Mouse (Mus musculus): ENCODE results near the gene Psmd9. TPM values are rescaled to one million over a fixed set of nuclear protein-coding genes. Genes with fewer than 3 reads are reported as not detected.

The Psmd9 gene
- polyA plus RNA-seq, 1 experiment from 2014 or later: 103 TPM

DNA sequence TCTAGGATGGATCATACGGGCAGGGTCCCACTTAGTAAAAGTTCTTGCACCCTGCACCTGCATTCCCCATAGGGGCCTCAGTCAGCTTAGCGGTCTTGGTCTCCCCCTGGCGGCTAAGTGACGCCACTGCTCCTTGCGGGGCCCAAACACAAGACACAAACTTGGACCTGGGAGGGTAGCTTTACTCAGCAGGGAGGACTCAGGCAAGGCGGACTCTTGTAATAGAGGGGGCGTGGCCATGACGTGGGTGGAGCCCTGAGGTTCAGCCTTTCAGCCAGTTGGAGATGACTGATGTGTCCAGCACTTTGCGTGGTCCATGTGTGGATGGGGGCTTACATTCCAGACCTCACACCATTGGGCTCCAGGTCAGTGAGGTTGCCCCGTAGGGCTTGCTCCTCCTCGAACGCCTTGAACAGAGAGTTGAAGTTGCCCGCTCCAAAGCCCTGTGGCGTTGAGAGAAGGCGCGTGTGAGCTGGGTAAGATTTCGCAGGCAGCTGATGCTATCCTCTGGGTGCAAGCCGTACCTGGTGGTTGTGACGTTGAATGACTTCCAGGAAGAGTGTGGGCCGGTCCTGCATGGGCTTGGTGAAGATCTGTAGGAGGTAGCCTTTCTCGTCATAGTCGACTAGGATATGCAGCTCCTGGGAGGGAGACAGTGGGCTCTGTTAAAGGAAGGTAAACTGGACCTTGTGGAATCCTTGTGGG, 2.6 kb downstream of the Psmd9 start:
- ATAC-seq (replicated peaks; ENCODE audit: low FRiP score) (peak; percentile 89), DNase-seq (ENCODE audit: low spot score) (peak; percentile 81)
- peaks cover 1% of the 10 kb centered on the region; the same call in 1 of the 2 replicates for H3K36me3 ChIP-seq (ENCODE audit: control insufficient read depth, insufficient read depth, low read length)
- peak overlapping the region; percentile 10; the same call in 1 of the 2 replicates for H3K9ac ChIP-seq (ENCODE audit: low read depth, low read length)
- H3K4me1 ChIP-seq (replicated peaks; ENCODE audit: control insufficient read depth, insufficient read depth, low read length): peaks cover 4% of the 10 kb centered on the region; the same call in 1 of the 2 replicates
- H3K4me2 ChIP-seq: peak overlapping the region; percentile 58
- no peaks in the 10 kb centered on the region for H3K9me3 ChIP-seq (ENCODE audit: control insufficient read depth, low read length)
- H3K4me3 ChIP-seq (ENCODE audit: low read depth, low read length): peak overlapping the region; percentile 27
- H3K27me3 ChIP-seq (replicated peaks; ENCODE audit: control insufficient read depth, insufficient read depth, low read length): no peaks in the 10 kb centered on the region
- WGBS: 20% methylated on average over 22 of the region's 22 CpGs
- H3K27ac ChIP-seq (ENCODE audit: low read depth, low read length): no peak overlapping the region

DNA sequence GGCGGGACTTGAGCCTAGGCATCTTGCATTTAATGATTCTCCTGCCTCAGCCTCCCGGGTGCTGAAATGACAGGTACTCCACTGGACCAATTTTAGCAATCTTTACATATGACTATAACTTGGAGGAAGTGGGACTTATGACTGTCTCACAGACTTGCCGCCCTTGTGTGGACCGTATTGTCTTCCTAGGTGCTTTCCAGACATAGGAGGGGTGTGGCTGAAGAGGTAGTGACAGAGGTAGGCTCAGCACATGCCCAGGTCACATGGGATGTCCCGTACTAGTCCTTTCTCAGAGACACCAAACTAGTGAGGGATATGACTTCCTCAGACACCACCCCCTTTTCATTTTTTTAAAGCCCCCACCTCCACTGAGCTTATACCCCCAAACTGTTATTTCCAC, 9.6 kb downstream of the Psmd9 start:
- H3K9ac ChIP-seq (ENCODE audit: low read depth, low read length): no peak overlapping the region
- H3K27ac ChIP-seq (ENCODE audit: low read depth, low read length): no peak overlapping the region
- H3K9me3 ChIP-seq (ENCODE audit: control insufficient read depth, low read length): no peaks in the 10 kb centered on the region
- WGBS: 86% methylated on average over 5 of the region's 5 CpGs
- DNase-seq (ENCODE audit: low spot score) (no peak), ATAC-seq (replicated peaks; ENCODE audit: low FRiP score) (no peak)
- H3K4me1 ChIP-seq (replicated peaks; ENCODE audit: control insufficient read depth, insufficient read depth, low read length): no peaks in the 10 kb centered on the region
- H3K4me2 ChIP-seq: no peak overlapping the region
- no peaks in the 10 kb centered on the region for H3K27me3 ChIP-seq (replicated peaks; ENCODE audit: control insufficient read depth, insufficient read depth, low read length)
- H3K4me3 ChIP-seq (ENCODE audit: low read depth, low read length): no peak overlapping the region
- no peaks in the 10 kb centered on the region for H3K36me3 ChIP-seq (ENCODE audit: control insufficient read depth, insufficient read depth, low read length)

DNA sequence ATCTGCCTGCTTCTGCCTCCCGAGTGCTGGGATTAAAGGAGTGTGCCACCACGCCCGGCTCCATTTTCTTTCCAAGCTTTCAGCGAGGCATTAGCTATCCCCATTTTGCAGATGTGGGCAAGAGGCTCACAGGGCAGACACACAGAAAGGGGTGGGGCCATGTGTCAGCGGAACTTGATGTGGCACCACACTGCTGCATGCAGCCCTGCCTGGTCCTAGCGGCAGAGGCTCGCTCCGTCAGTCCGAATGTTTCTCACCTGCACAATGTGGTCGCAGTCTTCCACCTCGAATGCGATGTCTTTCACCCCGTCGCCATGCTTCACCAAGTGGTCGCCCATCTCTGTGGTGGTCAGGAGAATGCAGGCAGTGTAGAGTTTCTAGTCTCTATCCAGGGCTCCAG, 11.2 kb downstream of the Psmd9 start:
- no peak for ATAC-seq (replicated peaks; ENCODE audit: low FRiP score)
- Histone ChIP-seq H3K36me3 (ENCODE audit: control insufficient read depth, insufficient read depth, low read length) (no peaks in the 10 kb centered on the region), H3K9ac (ENCODE audit: low read depth, low read length) (no peak overlapping the region), H3K4me3 (ENCODE audit: low read depth, low read length) (no peak overlapping the region), H3K9me3 (ENCODE audit: control insufficient read depth, low read length) (no peaks in the 10 kb centered on the region), H3K4me1 (replicated peaks; ENCODE audit: control insufficient read depth, insufficient read depth, low read length) (no peaks in the 10 kb centered on the region), H3K27me3 (replicated peaks; ENCODE audit: control insufficient read depth, insufficient read depth, low read length) (no peaks in the 10 kb centered on the region; the same call in 1 of the 2 replicates), H3K4me2 (no peak overlapping the region), H3K27ac (ENCODE audit: low read depth, low read length) (no peak overlapping the region)
- 87% methylated on average over 15 of the region's 15 CpGs for WGBS
- no peak for DNase-seq (ENCODE audit: low spot score)

DNA sequence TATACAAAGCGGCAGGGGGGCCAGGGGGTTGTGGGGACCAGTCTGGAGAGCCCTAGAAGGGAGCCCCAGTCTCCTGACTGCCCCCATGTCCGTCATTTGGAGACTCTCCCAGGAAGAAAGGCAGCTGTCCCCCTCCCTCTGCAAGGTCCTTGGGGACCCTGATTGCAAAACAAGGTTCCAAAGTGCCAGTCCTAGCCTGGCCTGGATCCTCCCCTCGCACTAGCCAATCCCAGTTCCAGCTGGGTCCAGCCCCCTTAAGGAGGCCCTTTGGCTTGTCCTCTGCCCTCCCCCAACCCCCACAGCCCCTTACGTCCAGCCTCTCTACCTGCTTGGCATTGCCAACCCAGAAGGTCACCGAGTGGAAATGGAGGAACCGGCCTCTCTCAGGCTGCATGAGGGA, 12.3 kb downstream of the Psmd9 start:
- 71% methylated on average over 6 of the region's 6 CpGs for WGBS
- H3K9ac ChIP-seq (ENCODE audit: low read depth, low read length): no peak overlapping the region
- H3K4me3 ChIP-seq (ENCODE audit: low read depth, low read length): no peak overlapping the region
- no peaks in the 10 kb centered on the region for H3K4me1 ChIP-seq (replicated peaks; ENCODE audit: control insufficient read depth, insufficient read depth, low read length)
- H3K27ac ChIP-seq (ENCODE audit: low read depth, low read length): no peak overlapping the region
- no peak; the same call in 1 of the 2 replicates for ATAC-seq (replicated peaks; ENCODE audit: low FRiP score)
- H3K9me3 ChIP-seq (ENCODE audit: control insufficient read depth, low read length): no peaks in the 10 kb centered on the region
- DNase-seq (ENCODE audit: low spot score): no peak
- H3K36me3 ChIP-seq (ENCODE audit: control insufficient read depth, insufficient read depth, low read length): no peaks in the 10 kb centered on the region
- no peak overlapping the region for H3K4me2 ChIP-seq
- H3K27me3 ChIP-seq (replicated peaks; ENCODE audit: control insufficient read depth, insufficient read depth, low read length): no peaks in the 10 kb centered on the region; the same call in 1 of the 2 replicates

DNA sequence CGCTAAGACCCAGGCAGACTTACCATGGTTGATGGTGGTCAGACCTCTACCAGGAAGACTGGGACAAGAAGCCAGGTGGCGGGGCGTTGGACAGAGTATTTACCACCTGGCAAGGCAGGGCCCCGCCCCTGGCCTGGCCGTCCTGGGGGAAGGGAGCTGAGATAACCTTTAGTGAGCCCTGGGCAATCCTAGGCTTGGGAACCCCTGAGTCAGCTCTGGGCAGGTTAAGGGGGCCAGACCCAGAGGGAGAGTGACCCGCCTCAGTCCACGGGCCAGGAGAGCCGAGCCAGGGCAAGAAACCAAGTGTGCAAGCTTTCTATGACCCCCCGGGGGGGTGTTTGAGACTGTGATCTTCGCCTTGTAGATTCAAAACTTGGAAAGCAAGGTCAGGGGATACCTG, 13.4 kb downstream of the Psmd9 start, which contains the start of gene Hpd:
TSS of gene Hpd (minus strand) at position 77 of the 400 bp plus-strand sequence.
- H3K36me3 ChIP-seq (ENCODE audit: control insufficient read depth, insufficient read depth, low read length): no peaks in the 10 kb centered on the region
- WGBS: 74% methylated on average over 10 of the region's 10 CpGs

DNA sequence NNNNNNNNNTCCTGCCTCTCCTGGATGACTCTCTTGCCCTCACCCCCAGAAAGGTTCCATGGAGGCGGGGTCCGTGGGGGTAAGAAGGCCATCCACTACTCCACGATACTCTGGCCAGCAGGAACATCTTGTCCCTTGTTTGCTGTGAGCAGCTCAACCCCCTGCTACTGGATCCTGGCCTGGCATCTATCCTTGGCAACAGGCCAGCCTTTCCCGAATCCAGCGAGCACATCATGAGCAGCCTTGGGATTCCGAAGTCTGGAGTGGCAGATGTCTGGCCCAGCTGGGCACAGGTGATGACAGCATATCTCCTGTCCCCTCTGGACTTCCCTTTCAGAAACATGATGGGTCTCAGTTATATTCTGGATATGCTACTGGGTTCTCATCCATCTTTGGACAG, 16.8 kb downstream of the Psmd9 start:
- no peaks in the 10 kb centered on the region for H3K36me3 ChIP-seq (ENCODE audit: control insufficient read depth, insufficient read depth, low read length)
- 80% methylated on average over 6 of the region's 6 CpGs for WGBS
- H3K27ac ChIP-seq (ENCODE audit: low read depth, low read length): no peak overlapping the region
- no peaks in the 10 kb centered on the region for H3K9me3 ChIP-seq (ENCODE audit: control insufficient read depth, low read length)
- H3K9ac ChIP-seq (ENCODE audit: low read depth, low read length): no peak overlapping the region
- ATAC-seq (replicated peaks; ENCODE audit: low FRiP score) (no peak), DNase-seq (ENCODE audit: low spot score) (no peak)
- no peaks in the 10 kb centered on the region; the same call in 1 of the 2 replicates for H3K27me3 ChIP-seq (replicated peaks; ENCODE audit: control insufficient read depth, insufficient read depth, low read length)
- no peaks in the 10 kb centered on the region for H3K4me1 ChIP-seq (replicated peaks; ENCODE audit: control insufficient read depth, insufficient read depth, low read length)
- no peak overlapping the region for H3K4me2 ChIP-seq
- H3K4me3 ChIP-seq (ENCODE audit: low read depth, low read length): no peak overlapping the region

More for the DNA sequence above, 13.4 kb downstream of the Psmd9 start, which contains the start of gene Hpd:
- Histone ChIP-seq H3K9ac (ENCODE audit: low read depth, low read length) (no peak within 1 kb of the TSS), H3K27ac (ENCODE audit: low read depth, low read length) (peak within 1 kb of the TSS; percentile 1; the same call in 1 of the 2 replicates), H3K4me2 (no peak within 1 kb of the TSS), H3K4me3 (ENCODE audit: low read depth, low read length) (no peak within 1 kb of the TSS), H3K4me1 (replicated peaks; ENCODE audit: control insufficient read depth, insufficient read depth, low read length) (no peaks in the 10 kb centered on the region), H3K9me3 (ENCODE audit: control insufficient read depth, low read length) (no peaks in the 10 kb centered on the region), H3K27me3 (replicated peaks; ENCODE audit: control insufficient read depth, insufficient read depth, low read length) (no peaks in the 10 kb centered on the region; the same call in 1 of the 2 replicates)
- no peak for ATAC-seq (replicated peaks; ENCODE audit: low FRiP score)
- DNase-seq (ENCODE audit: low spot score): no peak

DNA sequence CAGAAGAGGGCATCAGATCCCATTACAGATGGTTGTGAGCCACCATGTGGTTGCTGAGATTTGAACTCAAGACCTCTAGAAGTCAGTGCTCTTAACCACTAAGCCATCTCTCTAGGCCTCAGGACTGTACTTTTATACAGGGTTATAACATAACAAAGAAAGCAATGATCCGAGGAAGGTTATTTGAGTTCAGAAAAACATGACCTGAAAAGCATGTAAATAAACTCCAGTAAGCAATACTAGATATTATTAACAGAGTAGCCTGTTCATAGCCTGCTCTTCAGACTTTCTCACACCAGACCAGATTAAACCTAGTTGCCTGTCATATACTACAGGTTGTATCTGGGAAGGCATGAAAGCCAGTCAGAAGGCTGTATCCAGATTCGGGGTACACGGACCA, 18.1 kb downstream of the Psmd9 start:
- 83% methylated on average over 3 of the region's 3 CpGs for WGBS
- no peak for ATAC-seq (replicated peaks; ENCODE audit: low FRiP score)
- H3K9ac ChIP-seq (ENCODE audit: low read depth, low read length): no peak overlapping the region
- no peak for DNase-seq (ENCODE audit: low spot score)
- no peaks in the 10 kb centered on the region for H3K9me3 ChIP-seq (ENCODE audit: control insufficient read depth, low read length)
- no peak overlapping the region for H3K4me2 ChIP-seq
- no peaks in the 10 kb centered on the region for H3K36me3 ChIP-seq (ENCODE audit: control insufficient read depth, insufficient read depth, low read length)
- no peak overlapping the region for H3K27ac ChIP-seq (ENCODE audit: low read depth, low read length)
- H3K27me3 ChIP-seq (replicated peaks; ENCODE audit: control insufficient read depth, insufficient read depth, low read length): no peaks in the 10 kb centered on the region; the same call in 1 of the 2 replicates
- no peak overlapping the region for H3K4me3 ChIP-seq (ENCODE audit: low read depth, low read length)
- H3K4me1 ChIP-seq (replicated peaks; ENCODE audit: control insufficient read depth, insufficient read depth, low read length): no peaks in the 10 kb centered on the region

DNA sequence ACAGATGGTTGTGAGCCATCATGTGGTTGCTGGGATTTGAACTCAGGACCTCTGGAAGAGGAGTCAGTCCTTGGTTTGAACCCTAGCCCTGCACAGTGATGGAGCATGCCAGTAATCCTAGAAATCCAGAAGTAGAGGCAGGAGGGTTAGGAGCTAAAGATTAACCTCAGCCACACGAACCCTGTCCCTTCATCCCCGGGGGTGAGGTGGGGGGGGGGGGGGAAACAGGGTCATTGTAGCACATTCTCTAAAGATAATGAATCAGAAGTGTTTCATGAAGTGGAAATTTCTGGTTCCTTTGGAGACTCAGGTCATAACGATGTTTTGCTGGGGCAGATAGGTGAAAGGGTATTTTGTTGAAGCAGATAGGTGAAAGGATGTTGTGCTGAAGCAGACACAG, 21.7 kb downstream of the Psmd9 start:
- Histone ChIP-seq H3K4me1 (replicated peaks; ENCODE audit: control insufficient read depth, insufficient read depth, low read length) (peaks cover 14% of the 10 kb centered on the region), H3K27ac (ENCODE audit: low read depth, low read length) (no peak overlapping the region), H3K9me3 (ENCODE audit: control insufficient read depth, low read length) (no peaks in the 10 kb centered on the region), H3K36me3 (ENCODE audit: control insufficient read depth, insufficient read depth, low read length) (no peaks in the 10 kb centered on the region), H3K27me3 (replicated peaks; ENCODE audit: control insufficient read depth, insufficient read depth, low read length) (no peaks in the 10 kb centered on the region), H3K4me3 (ENCODE audit: low read depth, low read length) (no peak overlapping the region), H3K4me2 (no peak overlapping the region), H3K9ac (ENCODE audit: low read depth, low read length) (no peak overlapping the region)
- DNase-seq (ENCODE audit: low spot score): no peak
- no peak for ATAC-seq (replicated peaks; ENCODE audit: low FRiP score)
- WGBS: 67% methylated on average over 3 of the region's 3 CpGs

DNA sequence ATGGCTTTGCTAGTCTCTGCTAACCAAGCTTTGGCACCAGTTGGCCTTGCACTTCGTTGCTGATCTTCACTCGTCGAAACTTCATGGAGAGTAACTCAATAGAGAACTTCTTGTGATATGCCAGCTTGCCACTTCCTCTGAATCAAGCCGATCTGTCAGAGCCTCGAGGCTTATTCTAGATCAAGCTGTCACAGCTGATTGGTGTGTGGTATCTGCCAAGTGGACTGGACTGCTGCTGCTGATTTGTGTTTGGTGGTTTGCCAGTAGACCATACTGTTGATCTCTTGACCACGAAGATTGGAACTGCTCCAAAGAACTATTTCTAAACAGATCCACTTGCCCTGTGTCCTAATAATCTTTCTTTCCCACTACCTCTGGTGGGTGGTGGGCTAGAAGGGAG, 22.2 kb downstream of the Psmd9 start:
- no peaks in the 10 kb centered on the region for H3K27me3 ChIP-seq (replicated peaks; ENCODE audit: control insufficient read depth, insufficient read depth, low read length)
- no peak overlapping the region for H3K27ac ChIP-seq (ENCODE audit: low read depth, low read length)
- no peak for ATAC-seq (replicated peaks; ENCODE audit: low FRiP score)
- no peaks in the 10 kb centered on the region for H3K36me3 ChIP-seq (ENCODE audit: control insufficient read depth, insufficient read depth, low read length)
- no peak overlapping the region for H3K4me3 ChIP-seq (ENCODE audit: low read depth, low read length)
- no peak overlapping the region for H3K4me2 ChIP-seq
- no peak for DNase-seq (ENCODE audit: low spot score)
- H3K4me1 ChIP-seq (replicated peaks; ENCODE audit: control insufficient read depth, insufficient read depth, low read length): peaks cover 15% of the 10 kb centered on the region
- WGBS: 63% methylated on average over 6 of the region's 6 CpGs
- H3K9ac ChIP-seq (ENCODE audit: low read depth, low read length): no peak overlapping the region
- H3K9me3 ChIP-seq (ENCODE audit: control insufficient read depth, low read length): no peaks in the 10 kb centered on the region
